Mouse (Mus musculus) stomach, postnatal 0 days (tissue): ENCODE data around the gene Gm6309.

ENCODE experiments used
- CTCF ChIP-seq: IDR thresholded peaks from 2 replicates; pipeline ENCODE4 v1.5.1; 2016; ENCODE audit warnings: antibody characterized with exemption, low read depth, mild to moderate bottlenecking, moderate library complexity
- EP300 ChIP-seq: optimal IDR thresholded peaks from 2 replicates; pipeline ENCODE3; 2016; ENCODE audit warnings: antibody characterized with exemption

DNA sequence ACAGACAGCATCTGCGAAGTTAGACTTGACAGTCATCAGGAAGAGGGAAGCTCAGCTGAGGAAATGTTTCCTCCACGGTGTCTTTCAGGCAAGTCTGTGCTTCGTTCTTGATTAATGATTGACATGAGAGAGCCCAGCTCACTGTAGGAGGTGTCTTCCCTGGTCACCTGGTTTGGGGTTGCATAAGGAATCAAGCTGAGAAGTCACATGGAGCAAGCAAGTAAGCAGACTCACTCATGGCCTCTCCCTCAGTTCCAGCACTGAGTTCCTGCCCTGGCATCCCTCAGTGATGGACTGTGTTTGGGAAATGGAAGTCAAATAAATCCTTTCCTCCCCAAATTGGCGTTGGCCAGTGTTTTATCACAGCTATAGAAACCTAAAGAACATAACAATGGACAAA lies 19.6 kb upstream of the Gm6309 start:
- TF ChIP-seq CTCF (no peak), EP300 (no peak)
